Mouse (Mus musculus) neural tube, embryonic 15.5 days (tissue): ENCODE data around the gene Robo2. TPM values are rescaled to one million over a fixed set of nuclear protein-coding genes. Genes with fewer than 3 reads are reported as not detected.
"Not testable (repeated sequence)": the region's sequence is repeated elsewhere in the genome, so short reads cannot be mapped to it uniquely, and the experiment has no call there.

Source experiments
- ATAC-seq: fragments of 200-750 bp; cut with Nextera tagmentation; 2 replicates; pipeline ENCODE4 v1.8.0; 2017; ENCODE audit warnings: mild to moderate bottlenecking, moderate TSS enrichment, moderate library complexity; ENCODE audit not compliant: low FRiP score
- H3K27ac ChIP-seq: fragments of 300-500 bp; sonication (generic); replicated peaks from 2 replicates; pipeline ENCODE4 v1.5.1; 2015; ENCODE audit warnings: mild to moderate bottlenecking, inconsistent platforms
- H3K27me3 ChIP-seq: fragments of 300-500 bp; sonication (generic); replicated peaks from 2 replicates; pipeline ENCODE4 v1.6.1; 2015; ENCODE audit warnings: inconsistent platforms
- H3K36me3 ChIP-seq: fragments of 300-500 bp; sonication (generic); 2 replicates; pipeline ENCODE4 v1.6.1; 2015; ENCODE audit warnings: inconsistent platforms
- H3K4me1 ChIP-seq: fragments of 300-500 bp; sonication (generic); 2 replicates; pipeline ENCODE4 v1.6.1; 2015; ENCODE audit warnings: inconsistent platforms
- H3K4me2 ChIP-seq: fragments of 300-500 bp; sonication (generic); 2 replicates; pipeline ENCODE4 v1.6.1; 2015; ENCODE audit warnings: inconsistent platforms, mild to moderate bottlenecking, moderate library complexity
- H3K4me3 ChIP-seq: fragments of 300-500 bp; sonication (generic); replicated peaks from 2 replicates; pipeline ENCODE4 v1.5.1; 2015; ENCODE audit warnings: mild to moderate bottlenecking, inconsistent platforms
- H3K9ac ChIP-seq: fragments of 300-500 bp; sonication (generic); replicated peaks from 2 replicates; pipeline ENCODE4 v1.6.1; 2015; ENCODE audit warnings: mild to moderate bottlenecking, inconsistent platforms
- H3K9me3 ChIP-seq: fragments of 300-500 bp; sonication (generic); replicated peaks from 2 replicates; pipeline ENCODE4 v1.6.1; 2016; ENCODE audit warnings: inconsistent platforms
- WGBS: fragments of 180-500 bp; shearing (Covaris S2); methylation state at CpG from one replicate; pipeline ENCODE4 v1.1.7; 2015; ENCODE audit warnings: mixed read lengths; 5-methylcytosine and 5-hydroxymethylcytosine counted together
- polyA plus RNA-seq: library from polyadenylated mRNA; unstranded; fragments of >200 nt; fragmentation: Nextera tagmentation; extraction: Ambion mirVana; gene quantifications from 2 replicates; pipeline ENCODE4 v1.2.1, GENCODE M21; 2015

The Robo2 gene
- polyA plus RNA-seq, 1 experiment from 2014 or later, result 87.3 TPM

DNA sequence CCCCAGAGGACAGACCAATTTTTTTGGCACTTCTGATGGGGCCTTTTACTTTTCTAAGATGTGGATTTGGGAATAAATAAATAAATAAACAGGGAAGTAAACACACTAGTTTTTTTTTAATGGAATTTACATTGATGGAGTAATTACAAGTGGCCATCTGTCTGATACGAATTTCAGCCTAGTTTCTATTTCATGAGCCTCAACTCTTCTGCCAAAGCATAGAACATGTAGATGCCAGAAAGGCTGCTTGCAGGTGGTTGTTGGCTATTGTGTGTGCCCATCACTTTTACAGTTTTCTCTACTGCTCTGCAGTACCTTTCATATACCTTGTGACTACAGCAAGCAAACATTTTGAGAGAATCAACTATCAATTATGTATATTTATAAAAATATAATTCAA, 355.4 kb downstream of the Robo2 start:
- Histone ChIP-seq H3K27me3 (no peaks in the 10 kb centered on the region), H3K27ac (no peak overlapping the region), H3K9ac (no peak overlapping the region), H3K4me2 (no peak overlapping the region), H3K36me3 (no peaks in the 10 kb centered on the region), H3K4me1 (peaks cover 22% of the 10 kb centered on the region), H3K4me3 (no peak overlapping the region), H3K9me3 (no peaks in the 10 kb centered on the region)
- no peak for ATAC-seq
- WGBS, result 60% methylated on average over 1 of the region's 1 CpGs

DNA sequence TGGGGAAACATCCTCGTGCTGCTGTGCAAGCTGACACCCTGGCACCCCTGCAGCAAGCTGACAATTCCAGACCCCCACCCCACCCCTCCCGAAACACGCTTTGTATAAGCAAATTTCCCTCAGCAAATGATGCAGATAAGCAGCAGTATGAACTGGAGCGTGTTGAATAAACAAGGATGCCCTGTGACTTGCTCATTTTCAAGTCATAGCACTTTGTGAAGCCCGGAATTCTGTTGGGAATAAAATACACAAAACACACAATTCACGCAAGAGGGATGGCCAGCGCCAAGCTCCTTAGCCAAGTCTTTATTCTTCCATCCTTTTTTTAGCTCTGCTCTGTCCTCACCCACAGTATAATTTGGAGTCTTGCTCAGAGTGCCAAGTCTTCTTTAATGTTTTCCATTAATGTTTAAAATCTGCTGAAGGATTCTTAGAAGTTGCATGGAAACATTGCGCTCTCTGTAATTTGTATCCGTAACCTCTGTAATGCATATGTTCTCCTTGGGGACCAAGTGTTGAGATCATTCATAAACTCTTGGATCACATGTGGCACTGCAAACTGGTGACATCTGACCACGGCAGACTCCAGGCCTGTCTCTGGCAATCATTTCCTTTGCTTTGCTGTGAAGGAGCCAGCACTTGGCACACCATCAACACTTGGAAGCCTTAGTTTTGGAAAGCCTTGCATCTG, 356.4 kb downstream of the Robo2 start:
- peak; percentile 46; the same call in 1 of the 2 replicates for ATAC-seq
- 39% methylated on average over 10 of the region's 10 CpGs for whole genome bisulfite sequencing
- H3K9ac ChIP-seq, result no peak overlapping the region
- H3K4me2 ChIP-seq, result 0 out of 2 replicates have a peak overlapping the region, but pooled peaks have one; percentile 6
- no peaks in the 10 kb centered on the region for H3K36me3 ChIP-seq
- peaks cover 22% of the 10 kb centered on the region for H3K4me1 ChIP-seq
- no peak overlapping the region for H3K4me3 ChIP-seq
- peak overlapping the region; percentile 54 for H3K27ac ChIP-seq
- no peaks in the 10 kb centered on the region for H3K27me3 ChIP-seq
- no peaks in the 10 kb centered on the region for H3K9me3 ChIP-seq

DNA sequence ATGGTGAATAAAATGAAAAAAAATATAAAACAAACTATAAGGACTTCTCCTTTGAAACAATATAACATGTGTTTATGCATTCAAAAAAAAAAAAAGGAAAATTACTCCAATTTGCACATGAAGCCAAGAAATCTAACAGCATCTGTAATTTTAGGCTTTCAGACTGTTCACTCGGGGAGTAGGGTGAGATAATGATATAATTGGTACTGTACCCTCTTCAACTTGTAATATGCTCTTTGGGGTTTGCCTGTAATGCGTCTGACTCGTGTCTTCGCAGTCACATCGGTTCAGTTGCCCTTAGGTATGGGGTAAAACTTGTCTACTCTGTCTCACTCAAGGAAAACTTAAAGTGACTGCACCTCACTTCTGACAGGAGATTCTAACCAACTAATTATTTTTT, 362.2 kb downstream of the Robo2 start:
- Histone ChIP-seq H3K4me2 (no peak overlapping the region), H3K27me3 (no peaks in the 10 kb centered on the region), H3K4me3 (no peak overlapping the region), H3K36me3 (no peaks in the 10 kb centered on the region), H3K9me3 (no peaks in the 10 kb centered on the region), H3K4me1 (peaks cover 7% of the 10 kb centered on the region), H3K9ac (no peak overlapping the region), H3K27ac (no peak overlapping the region)
- 66% methylated on average over 5 of the region's 5 CpGs for WGBS
- ATAC-seq, result no peak

DNA sequence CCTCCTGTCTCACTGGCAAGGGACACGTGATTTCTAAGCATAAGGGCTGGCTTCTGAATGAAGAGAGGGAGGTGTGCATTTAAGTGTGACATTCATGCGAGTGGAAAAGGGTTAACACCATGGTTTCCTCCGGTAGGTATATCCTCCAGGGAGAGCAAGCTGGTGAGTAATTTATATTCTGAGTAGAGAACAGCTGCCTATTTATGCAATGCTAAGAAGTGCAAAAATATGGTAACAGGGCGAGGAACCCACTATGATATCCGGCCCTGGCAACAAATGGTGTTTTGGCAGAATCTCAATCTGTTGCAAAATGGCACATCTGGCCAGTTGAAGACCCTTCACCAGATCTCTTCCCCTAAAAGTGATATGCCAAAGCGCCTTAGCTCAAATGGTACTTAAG, 362.6 kb downstream of the Robo2 start:
- no peak for ATAC-seq
- Histone ChIP-seq H3K4me2 (no peak overlapping the region), H3K36me3 (no peaks in the 10 kb centered on the region), H3K9ac (no peak overlapping the region), H3K9me3 (no peaks in the 10 kb centered on the region), H3K4me3 (no peak overlapping the region), H3K27ac (no peak overlapping the region), H3K27me3 (no peaks in the 10 kb centered on the region), H3K4me1 (peaks cover 3% of the 10 kb centered on the region; the same call in 1 of the 2 replicates)
- 49% methylated on average over 6 of the region's 6 CpGs for WGBS

DNA sequence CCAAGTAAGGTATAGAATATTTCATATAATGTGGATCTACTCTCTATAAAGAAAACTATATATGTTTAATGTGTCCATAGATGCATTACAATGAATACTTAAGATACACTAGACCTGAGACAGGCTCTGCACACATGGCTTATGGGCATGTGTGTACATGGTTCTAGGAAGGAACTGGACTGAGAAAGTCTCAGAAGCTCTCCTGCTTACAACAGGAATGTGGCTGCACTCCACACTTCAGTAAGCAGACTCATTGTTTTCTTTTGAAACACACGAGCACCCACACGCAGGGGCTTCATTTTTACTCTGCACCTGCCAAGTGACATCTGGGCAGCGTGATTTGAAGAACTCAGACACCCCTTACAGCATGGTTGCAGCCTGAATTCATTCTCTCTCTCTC, 364.4 kb downstream of the Robo2 start:
- no peak overlapping the region for H3K4me3 ChIP-seq
- no peak overlapping the region for H3K27ac ChIP-seq
- no peak overlapping the region for H3K9ac ChIP-seq
- H3K27me3 ChIP-seq, result no peaks in the 10 kb centered on the region
- no peak for ATAC-seq
- no peaks in the 10 kb centered on the region for H3K36me3 ChIP-seq
- no peak overlapping the region for H3K4me2 ChIP-seq
- H3K9me3 ChIP-seq, result no peaks in the 10 kb centered on the region
- 34% methylated on average over 3 of the region's 3 CpGs for WGBS
- H3K4me1 ChIP-seq, result peaks cover 3% of the 10 kb centered on the region; the same call in 1 of the 2 replicates

DNA sequence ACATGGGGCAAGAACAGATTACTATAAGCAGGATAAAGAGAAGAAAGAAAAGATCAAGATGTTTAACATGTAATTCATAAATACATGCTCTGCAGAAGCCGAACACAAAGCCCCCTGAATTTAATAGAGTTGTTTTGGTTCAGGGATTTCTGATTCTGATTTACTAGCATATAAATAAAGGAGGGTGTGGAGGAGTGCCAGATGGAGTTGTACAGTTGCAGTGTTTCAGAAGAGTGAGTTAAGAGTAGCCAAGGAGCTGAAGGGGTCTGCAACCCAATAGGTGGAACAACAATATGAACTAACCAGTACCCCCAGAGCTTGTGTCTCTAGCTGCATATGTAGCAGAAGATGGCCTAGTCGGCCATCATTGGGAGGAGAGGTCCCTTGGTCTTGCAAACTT, 370.8 kb downstream of the Robo2 start:
- H3K4me2 ChIP-seq, H3K9me3 ChIP-seq, ATAC-seq, H3K9ac ChIP-seq, H3K4me3 ChIP-seq, H3K4me1 ChIP-seq, H3K27ac ChIP-seq, H3K36me3 ChIP-seq, H3K27me3 ChIP-seq: not testable (repeated sequence)
- 75% methylated on average over 2 of the region's 2 CpGs for WGBS

DNA sequence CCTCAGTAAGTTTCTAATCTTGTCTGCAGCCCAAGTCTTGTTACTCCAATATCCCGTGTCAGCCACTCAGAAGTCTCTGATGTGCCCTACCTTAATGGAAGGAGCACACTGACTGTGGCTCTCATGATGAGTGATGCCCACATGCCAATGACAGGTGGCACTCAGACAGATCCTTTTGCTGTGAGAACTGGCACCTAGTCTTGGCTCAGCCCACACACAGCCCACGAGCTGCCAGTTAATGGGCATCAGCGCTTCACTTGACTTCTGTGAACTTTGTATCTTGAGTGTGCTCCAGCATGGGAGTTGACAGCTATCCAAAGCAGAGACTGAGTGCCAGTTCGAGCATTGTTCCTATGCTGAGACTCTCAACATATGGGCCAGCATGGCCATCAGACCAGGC, 383.8 kb downstream of the Robo2 start:
- no peak overlapping the region for H3K4me2 ChIP-seq
- H3K36me3 ChIP-seq, result no peaks in the 10 kb centered on the region
- no peak overlapping the region for H3K4me3 ChIP-seq
- H3K9me3 ChIP-seq, result no peaks in the 10 kb centered on the region
- no peaks in the 10 kb centered on the region for H3K4me1 ChIP-seq
- 79% methylated on average over 4 of the region's 4 CpGs for WGBS
- no peak overlapping the region for H3K9ac ChIP-seq
- H3K27me3 ChIP-seq, result no peaks in the 10 kb centered on the region
- no peak for ATAC-seq
- H3K27ac ChIP-seq, result no peak overlapping the region

DNA sequence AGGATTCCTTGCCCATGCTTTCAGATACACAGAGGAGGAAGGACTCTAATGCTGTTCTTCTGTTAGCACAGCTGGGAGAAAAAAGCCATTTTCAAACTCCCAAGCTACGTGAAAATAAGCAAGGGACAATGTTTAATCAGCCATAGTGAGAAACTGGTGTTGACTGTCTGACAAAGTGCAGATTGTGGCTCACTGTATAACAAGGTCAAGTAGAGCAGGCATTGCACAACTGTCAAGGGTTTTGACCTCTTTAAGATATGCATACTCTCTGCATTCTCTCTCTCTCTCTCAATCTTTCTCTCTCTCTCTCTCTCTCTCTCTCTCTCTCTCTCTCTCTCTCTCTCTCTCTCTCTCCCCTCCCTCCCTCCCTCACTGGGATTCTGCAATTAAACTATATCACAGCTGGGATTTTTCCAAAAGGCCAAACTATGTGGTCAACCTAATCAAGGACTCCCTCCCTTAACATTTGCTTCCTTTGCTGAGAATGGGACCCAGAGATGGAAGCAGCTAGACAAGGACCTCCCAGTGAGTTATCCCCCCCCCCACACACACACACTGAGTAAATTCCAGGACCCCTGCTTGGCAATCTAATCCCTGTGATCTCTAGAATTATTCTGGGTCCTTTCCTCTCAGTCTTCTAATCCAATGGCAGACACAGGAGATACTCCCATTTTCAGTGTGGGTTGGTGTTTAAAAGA, 389.2 kb downstream of the Robo2 start:
- no peak for ATAC-seq
- Histone ChIP-seq H3K36me3 (no peaks in the 10 kb centered on the region), H3K4me3 (no peak overlapping the region), H3K4me2 (no peak overlapping the region), H3K27me3 (no peaks in the 10 kb centered on the region), H3K9me3 (no peaks in the 10 kb centered on the region), H3K27ac (no peak overlapping the region), H3K9ac (no peak overlapping the region), H3K4me1 (no peaks in the 10 kb centered on the region)
- WGBS, result 57% methylated on average over 1 of the region's 1 CpGs

DNA sequence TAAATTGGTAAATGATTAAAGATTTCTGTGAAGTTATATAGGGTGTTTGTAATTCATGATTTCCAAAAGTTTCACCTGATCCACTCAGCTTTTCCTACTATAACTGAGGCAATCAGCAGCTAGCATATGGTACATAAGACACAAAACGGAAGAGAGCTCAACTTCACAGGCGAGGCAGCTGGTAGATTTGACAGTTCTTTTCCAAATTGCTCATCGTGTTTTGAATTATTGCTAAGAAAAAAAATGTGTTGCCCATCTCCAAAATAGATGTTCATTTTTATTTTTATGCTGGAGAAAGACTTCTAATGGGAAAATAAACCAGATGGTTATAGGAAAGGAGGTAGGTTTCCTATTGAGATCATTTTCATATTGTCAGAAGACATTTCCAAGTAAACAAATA, 405.9 kb downstream of the Robo2 start:
- Histone ChIP-seq H3K4me3 (no peak overlapping the region), H3K27me3 (no peaks in the 10 kb centered on the region), H3K4me1 (no peaks in the 10 kb centered on the region), H3K9me3 (no peaks in the 10 kb centered on the region), H3K4me2 (no peak overlapping the region), H3K9ac (no peak overlapping the region), H3K36me3 (no peaks in the 10 kb centered on the region), H3K27ac (no peak overlapping the region)
- no peak for ATAC-seq
- 77% methylated on average over 3 of the region's 3 CpGs for WGBS

DNA sequence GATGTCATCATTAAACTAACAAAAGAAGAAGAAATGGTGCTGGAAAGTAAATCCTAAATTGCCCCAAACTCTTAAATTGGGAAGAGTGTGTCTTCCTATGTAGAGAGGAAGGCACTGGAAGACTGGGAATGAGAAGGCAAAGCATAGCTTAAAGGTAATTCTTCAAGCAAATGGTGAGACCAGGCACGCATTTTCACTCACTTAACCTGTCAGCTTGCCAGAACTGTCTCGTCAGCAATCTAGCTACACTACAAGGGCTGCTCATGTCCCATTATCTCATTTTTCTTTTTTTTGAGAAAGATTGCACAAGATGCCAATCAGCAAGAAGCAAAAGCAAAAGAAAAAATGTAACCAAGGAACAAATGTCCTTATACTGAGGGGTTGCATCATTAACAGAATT, 410.3 kb downstream of the Robo2 start:
- no peak for ATAC-seq
- H3K4me2 ChIP-seq, result no peak overlapping the region
- H3K27ac ChIP-seq, result no peak overlapping the region
- H3K36me3 ChIP-seq, result no peaks in the 10 kb centered on the region
- 49% methylated on average over 2 of the region's 2 CpGs for WGBS
- no peak overlapping the region for H3K9ac ChIP-seq
- H3K27me3 ChIP-seq, result no peaks in the 10 kb centered on the region
- no peak overlapping the region for H3K4me3 ChIP-seq
- H3K4me1 ChIP-seq, result no peaks in the 10 kb centered on the region
- no peaks in the 10 kb centered on the region for H3K9me3 ChIP-seq

DNA sequence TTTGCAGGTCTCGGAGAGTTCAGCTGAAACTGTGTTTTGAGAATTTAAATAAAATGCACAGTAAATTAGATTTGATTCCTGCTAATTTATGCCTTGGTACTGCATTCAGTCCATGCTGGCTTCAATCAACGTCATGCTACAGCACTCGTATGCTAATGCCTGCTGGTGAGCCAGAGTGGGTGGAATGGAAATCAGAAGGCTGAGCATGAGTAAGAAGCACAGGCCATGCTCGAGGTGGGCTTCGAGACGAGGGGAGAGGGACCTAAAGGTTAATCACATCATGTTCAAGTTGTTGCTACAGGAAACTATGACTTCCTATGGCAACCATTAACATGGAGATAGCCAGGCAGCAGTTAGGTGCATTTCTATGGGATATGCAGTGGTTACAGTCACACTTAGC, 420.4 kb downstream of the Robo2 start:
- H3K27ac ChIP-seq, result no peak overlapping the region

DNA sequence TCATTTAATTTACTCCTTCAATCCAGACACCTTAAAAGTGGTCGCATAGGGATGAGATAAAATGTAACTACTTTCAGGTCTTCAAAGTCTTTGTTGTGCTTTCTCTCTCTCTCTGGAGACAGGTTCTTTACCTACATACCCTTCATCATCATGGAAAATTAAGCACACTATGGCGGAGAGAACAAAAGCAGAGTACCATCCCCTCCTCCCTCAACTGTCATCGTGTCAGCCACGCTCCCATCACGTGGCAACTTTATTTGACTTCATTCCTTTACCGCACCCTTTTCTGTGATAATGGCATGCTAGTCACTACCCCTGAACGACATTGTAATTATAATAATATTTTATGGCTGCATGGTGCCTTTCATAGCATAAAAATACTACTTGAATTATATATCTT, 442.1 kb downstream of the Robo2 start:
- 64% methylated on average over 7 of the region's 7 CpGs for WGBS
- no peak overlapping the region for H3K4me3 ChIP-seq
- no peak overlapping the region for H3K4me2 ChIP-seq
- no peak overlapping the region for H3K9ac ChIP-seq
- H3K27me3 ChIP-seq, result no peaks in the 10 kb centered on the region
- H3K36me3 ChIP-seq, result no peaks in the 10 kb centered on the region
- H3K4me1 ChIP-seq, result no peaks in the 10 kb centered on the region
- H3K9me3 ChIP-seq, result no peaks in the 10 kb centered on the region
- no peak overlapping the region for H3K27ac ChIP-seq
- no peak for ATAC-seq

More for the DNA sequence above, 420.4 kb downstream of the Robo2 start:
- Histone ChIP-seq H3K4me3 (no peak overlapping the region), H3K9ac (no peak overlapping the region), H3K36me3 (no peaks in the 10 kb centered on the region), H3K27me3 (no peaks in the 10 kb centered on the region), H3K4me2 (no peak overlapping the region), H3K9me3 (no peaks in the 10 kb centered on the region), H3K4me1 (no peaks in the 10 kb centered on the region)
- 59% methylated on average over 6 of the region's 6 CpGs for WGBS
- no peak for ATAC-seq
